Mouse (Mus musculus): ENCODE data around the gene Bnc1.

Bnc1 gene

GRCm38 (mm10) chr7:81992131-81993061 lies at the start of gene Bnc1:
Bnc1 (minus strand) TSS chr7:81992292.
- WGBS = 3% methylated on average over 90 of the region's 105 CpGs

GRCm38 (mm10) chr7:82033347-82033746 lies 41.3 kb upstream of the Bnc1 start:
- WGBS = 74% methylated on average over 1 of the region's 1 CpGs

- 80% methylated on average over 9 of the region's 9 CpGs for WGBS
These were observed 37.6 kb upstream of the Bnc1 start for GRCm38 (mm10) chr7:82029666-82030065.

GRCm38 (mm10) chr7:82025802-82026201 lies 33.7 kb upstream of the Bnc1 start:
- WGBS = 45% methylated on average over 2 of the region's 2 CpGs

- 93% methylated on average over 2 of the region's 2 CpGs for WGBS
These were observed 31.6 kb upstream of the Bnc1 start for GRCm38 (mm10) chr7:82023676-82024075.

- 71% methylated on average over 1 of the region's 1 CpGs for WGBS
These were observed 30.3 kb upstream of the Bnc1 start for GRCm38 (mm10) chr7:82022404-82022803.

GRCm38 (mm10) chr7:82018031-82018430 lies 25.9 kb upstream of the Bnc1 start:
- 94% methylated on average over 2 of the region's 2 CpGs for WGBS

- 14% methylated on average over 25 of the region's 25 CpGs for WGBS
These were observed 24.9 kb upstream of the Bnc1 start for GRCm38 (mm10) chr7:82016751-82017710.

- 57% methylated on average over 13 of the region's 13 CpGs for WGBS
These were observed 20.4 kb upstream of the Bnc1 start for GRCm38 (mm10) chr7:82012472-82012871.

- 85% methylated on average over 19 of the region's 19 CpGs for WGBS
These were observed 19.7 kb upstream of the Bnc1 start for GRCm38 (mm10) chr7:82011534-82012401.

GRCm38 (mm10) chr7:82007151-82007550 lies 15.1 kb upstream of the Bnc1 start:
- WGBS = 66% methylated on average over 2 of the region's 2 CpGs

GRCm38 (mm10) chr7:82004228-82004627 lies 12.1 kb upstream of the Bnc1 start:
- 86% methylated on average over 2 of the region's 2 CpGs for WGBS

GRCm38 (mm10) chr7:81999816-82000215 lies 7.7 kb upstream of the Bnc1 start:
- 72% methylated on average over 2 of the region's 2 CpGs for WGBS

GRCm38 (mm10) chr7:81999372-81999771 lies 7.3 kb upstream of the Bnc1 start:
- WGBS = 71% methylated on average over 7 of the region's 7 CpGs

GRCm38 (mm10) chr7:81995975-81996374 lies 3.9 kb upstream of the Bnc1 start:
- 51% methylated on average over 9 of the region's 9 CpGs for WGBS

- WGBS = 69% methylated on average over 6 of the region's 6 CpGs
These were observed 3.0 kb upstream of the Bnc1 start for GRCm38 (mm10) chr7:81995126-81995525.

- WGBS = 73% methylated on average over 7 of the region's 7 CpGs
These were observed 1.0 kb upstream of the Bnc1 start for GRCm38 (mm10) chr7:81993140-81993539.

- 3% methylated on average over 36 of the region's 36 CpGs for WGBS
These were observed 456 bp downstream of the Bnc1 start for GRCm38 (mm10) chr7:81991611-81992061.

- WGBS = 24% methylated on average over 12 of the region's 12 CpGs
These were observed 976 bp downstream of the Bnc1 start for GRCm38 (mm10) chr7:81991116-81991515.

GRCm38 (mm10) chr7:81983651-81984050 lies 8.4 kb downstream of the Bnc1 start:
- WGBS = 87% methylated on average over 6 of the region's 6 CpGs

- 85% methylated on average over 8 of the region's 8 CpGs for WGBS
These were observed 13.8 kb downstream of the Bnc1 start for GRCm38 (mm10) chr7:81978304-81978703.

Data from cerebral cortex, adult 2 months (tissue).